Mouse (Mus musculus) kidney, embryonic 14.5 days (tissue): ENCODE results near the gene Stmnd1. TPM values are rescaled to one million over a fixed set of nuclear protein-coding genes. Genes with fewer than 3 reads are reported as not detected.

Source experiments
- ATAC-seq: fragments of 200-750 bp; cut with Nextera tagmentation; 2 replicates; pipeline ENCODE4 v1.8.0; 2017; ENCODE audit warnings: moderate number of reproducible peaks, mild to moderate bottlenecking, moderate TSS enrichment, moderate library complexity; ENCODE audit not compliant: low FRiP score, low TSS enrichment
- H3K27ac ChIP-seq: fragments of 300-500 bp; sonication (generic); 2 replicates; pipeline ENCODE4 v1.5.1; 2014; ENCODE audit warnings: low read depth, mild to moderate bottlenecking, low read length, moderate library complexity, mixed read lengths
- H3K27me3 ChIP-seq: fragments of 300-500 bp; sonication (generic); 2 replicates; pipeline ENCODE4 v1.6.1; 2014; ENCODE audit warnings: mild to moderate bottlenecking, low read length; ENCODE audit not compliant: control insufficient read depth, insufficient read depth
- H3K36me3 ChIP-seq: fragments of 300-500 bp; sonication (generic); 2 replicates; pipeline ENCODE4 v1.6.1; 2014; ENCODE audit warnings: low read length, mixed read lengths; ENCODE audit not compliant: control insufficient read depth, insufficient read depth
- H3K4me1 ChIP-seq: fragments of 300-500 bp; sonication (generic); 2 replicates; pipeline ENCODE4 v1.6.1; 2014; ENCODE audit warnings: low read length, mixed read lengths; ENCODE audit not compliant: control insufficient read depth, insufficient read depth
- H3K4me2 ChIP-seq: fragments of 300-500 bp; sonication (generic); replicated peaks from 2 replicates; pipeline ENCODE4 v1.6.1; 2014; ENCODE audit warnings: low read depth, mild to moderate bottlenecking, low read length
- H3K4me3 ChIP-seq: fragments of 300-500 bp; sonication (generic); 2 replicates; pipeline ENCODE4 v1.5.1; 2014; ENCODE audit warnings: mild to moderate bottlenecking, low read length
- H3K9ac ChIP-seq: fragments of 300-500 bp; sonication (generic); 2 replicates; pipeline ENCODE4 v1.6.1; 2014; ENCODE audit warnings: low read depth, mild to moderate bottlenecking, low read length, moderate library complexity
- H3K9me3 ChIP-seq: fragments of 300-500 bp; sonication (generic); 2 replicates; pipeline ENCODE4 v1.6.1; 2016; ENCODE audit warnings: low read length; ENCODE audit not compliant: control insufficient read depth
- WGBS: fragments of 180-500 bp; shearing (Covaris S2); extraction: QIAGEN DNeasy Blood & Tissue Kit; methylation state at CpG from one replicate; pipeline ENCODE4 v1.1.7; 2014; 5-methylcytosine and 5-hydroxymethylcytosine counted together
- polyA plus RNA-seq: library from polyadenylated mRNA; unstranded; fragments of >200 nt; fragmentation: Nextera tagmentation; extraction: Ambion mirVana; gene quantifications from 2 replicates; pipeline ENCODE4 v1.2.1, GENCODE M21; 2014

The Stmnd1 gene
- polyA plus RNA-seq, 1 experiment from 2014 or later = 0.57 TPM

- H3K4me3 ChIP-seq = no peak overlapping the region
- no peak overlapping the region for H3K4me2 ChIP-seq
- H3K27ac ChIP-seq = no peak overlapping the region
- 51% methylated on average over 7 of the region's 7 CpGs for WGBS
- no peak for ATAC-seq
- no peaks in the 10 kb centered on the region for H3K4me1 ChIP-seq
- H3K27me3 ChIP-seq = no peaks in the 10 kb centered on the region
- H3K9me3 ChIP-seq = no peaks in the 10 kb centered on the region
- H3K36me3 ChIP-seq = no peaks in the 10 kb centered on the region
- H3K9ac ChIP-seq = no peak overlapping the region
These were observed 69.7 kb downstream of the Stmnd1 start for GRCm38 (mm10) chr13:46343226-46343625.

- 86% methylated on average over 10 of the region's 10 CpGs for WGBS
- Histone ChIP-seq H3K27me3 (no peaks in the 10 kb centered on the region), H3K27ac (no peak overlapping the region), H3K9ac (no peak overlapping the region), H3K9me3 (no peaks in the 10 kb centered on the region), H3K4me3 (no peak overlapping the region), H3K36me3 (no peaks in the 10 kb centered on the region), H3K4me2 (no peak overlapping the region), H3K4me1 (no peaks in the 10 kb centered on the region)
- ATAC-seq = no peak
These were observed 73.5 kb downstream of the Stmnd1 start for GRCm38 (mm10) chr13:46346830-46347512.

GRCm38 (mm10) chr13:46349664-46350063 lies 76.1 kb downstream of the Stmnd1 start:
- H3K27ac ChIP-seq = no peak overlapping the region
- H3K9ac ChIP-seq = no peak overlapping the region
- H3K4me3 ChIP-seq = no peak overlapping the region
- H3K36me3 ChIP-seq = no peaks in the 10 kb centered on the region
- H3K27me3 ChIP-seq = no peaks in the 10 kb centered on the region
- no peaks in the 10 kb centered on the region for H3K9me3 ChIP-seq
- H3K4me1 ChIP-seq = no peaks in the 10 kb centered on the region
- ATAC-seq = no peak
- H3K4me2 ChIP-seq = no peak overlapping the region
- WGBS = 85% methylated on average over 3 of the region's 3 CpGs

Other genes with a start within 250 kb of the Stmnd1 start
- 0.97 and 1.1 TPM in 2 replicates for gene Rbm24, start 144.7 kb downstream of the Stmnd1 start, polyA plus RNA-seq
- gene Cap2, start 228.1 kb downstream of the Stmnd1 start, polyA plus RNA-seq = 8.7 and 8.9 TPM in 2 replicates